Comparison of ENCODE assay signal across 19 mouse cellular contexts in the genomic region with DNA sequence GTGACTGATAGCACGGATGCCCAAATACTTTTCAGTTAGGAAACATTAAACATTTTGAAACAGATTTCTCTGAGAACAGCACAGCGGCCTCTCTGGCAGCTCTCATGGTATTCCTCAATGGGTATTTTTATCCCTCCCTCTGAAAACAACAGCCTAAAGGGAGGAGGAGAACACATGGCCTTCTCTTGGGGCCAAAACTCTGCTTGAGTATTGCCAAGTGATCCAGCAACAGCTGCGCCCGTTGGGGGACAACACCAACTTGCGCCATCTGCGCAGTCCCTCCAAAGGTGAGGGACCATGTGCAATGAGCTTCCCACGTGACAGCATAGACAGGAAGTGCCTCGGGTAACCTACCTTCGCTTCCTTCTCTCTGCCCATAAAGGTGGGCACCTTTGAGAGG. TPM values are rescaled to one million over a fixed set of nuclear protein-coding genes. Genes with fewer than 3 reads are reported as not detected.
DNase-seq lines count a peak whose midpoint lies in the region; ATAC-seq lines count a peak whose summit lies in the region.
"Had no signal": no experiment of that assay in that cellular context is flagged by ENCODE, and none has a peak within 500 bp of the region (broad histone marks: within the 10 kb centered on the region; RNA-seq: fewer than 3 reads in every experiment).

No protein-coding gene starts in this region.

- no peak overlapping the region for H3K4me3 ChIP-seq in heart, embryonic 11.5 days (ENCODE audit: low read depth, low read length)
- H3K4me3 ChIP-seq: embryonic facial prominence, embryonic 15.5 days; forebrain, embryonic 13.5 days; hindbrain, embryonic 10.5 days; kidney, embryonic 15.5 days; stomach, embryonic 15.5 days had no signal

- no peaks in the 10 kb centered on the region for H3K36me3 ChIP-seq in heart, embryonic 11.5 days (ENCODE audit: control insufficient read depth, insufficient read depth, low read length)
- H3K36me3 ChIP-seq: embryonic facial prominence, embryonic 15.5 days; hindbrain, embryonic 10.5 days; kidney, embryonic 15.5 days; stomach, embryonic 15.5 days had no signal

- no peaks in the 10 kb centered on the region for H3K4me1 ChIP-seq in heart, embryonic 11.5 days (ENCODE audit: control insufficient read depth, insufficient read depth, low read length)
- H3K4me1 ChIP-seq: hindbrain, embryonic 10.5 days had no signal

- no peak overlapping the region for H3K4me2 ChIP-seq in heart, embryonic 11.5 days
- H3K4me2 ChIP-seq: embryonic facial prominence, embryonic 15.5 days; forebrain, embryonic 13.5 days; kidney, embryonic 15.5 days; lung, embryonic 14.5 days; stomach, embryonic 15.5 days had no signal

- H3K27me3 ChIP-seq in heart, embryonic 11.5 days (ENCODE audit: control insufficient read depth, insufficient read depth, low read length), result no peaks in the 10 kb centered on the region
- H3K27me3 ChIP-seq: embryonic facial prominence, embryonic 15.5 days; forebrain, embryonic 13.5 days; kidney, embryonic 15.5 days; stomach, embryonic 15.5 days had no signal

- WGBS in heart, embryonic 11.5 days (ENCODE audit: insufficient replicate concordance), result 85% methylated on average over 9 of the region's 9 CpGs

- peak; percentile 47 to 59 for DNase-seq in left cerebral cortex, adult 18-20 months (ENCODE audit: low spot score in 2 of 2)
- DNase-seq in left cerebral cortex, adult 11 months (ENCODE audit: low spot score), result no peak
- DNase-seq in layer of hippocampus, adult 18-20 months (ENCODE audit: low spot score in 2 of 2), result peak; percentile 78 to 89
- peak; percentile 69 to 72 for DNase-seq in layer of hippocampus, postnatal 36 days
- DNase-seq in right cerebral cortex, postnatal 25 days, result peak; percentile 66
- DNase-seq in urinary bladder, postnatal 25 days (ENCODE audit: low spot score), result no peak
- DNase-seq: adrenal gland, adult 2 months; cerebellum, adult 2 months; gastrocnemius, postnatal 14 days; liver; lung, embryonic 14.5 days; spleen, adult 18-20 months; thymus, postnatal 25 days had no signal

- no peak overlapping the region for H3K9ac ChIP-seq in heart, embryonic 11.5 days (ENCODE audit: low read depth, low read length)
- H3K9ac ChIP-seq: embryonic facial prominence, embryonic 15.5 days; forebrain, embryonic 13.5 days; kidney, embryonic 15.5 days; lung, embryonic 14.5 days; stomach, embryonic 15.5 days had no signal

- ATAC-seq in heart, embryonic 11.5 days (replicated peaks; ENCODE audit: insufficient number of reproducible peaks, low FRiP score, low TSS enrichment), result no peak
- ATAC-seq: forebrain, embryonic 13.5 days had no signal

- H3K27ac ChIP-seq in heart, embryonic 11.5 days (ENCODE audit: low read depth, low read length), result no peak overlapping the region
- H3K27ac ChIP-seq: embryonic facial prominence, embryonic 15.5 days; forebrain, embryonic 13.5 days; hindbrain, embryonic 10.5 days; kidney, embryonic 15.5 days; stomach, embryonic 15.5 days had no signal

- H3K9me3 ChIP-seq in heart, embryonic 11.5 days (replicated peaks; ENCODE audit: control insufficient read depth, low read length), result no peaks in the 10 kb centered on the region
- H3K9me3 ChIP-seq: embryonic facial prominence, embryonic 15.5 days; forebrain, embryonic 13.5 days; hindbrain, embryonic 10.5 days; kidney, embryonic 15.5 days; stomach, embryonic 15.5 days had no signal

RNA-seq across cellular contexts. Expression of a gene that starts 22.1 kb away (rescaled TPM):
- total RNA-seq in left cerebral cortex, adult 18-20 months (2021), result 10 to 100 TPM; 84.9 to 85.1 TPM
- 10 to 100 TPM; 86.9 to 88.0 TPM for total RNA-seq in layer of hippocampus, adult 18-20 months (2021)
- 10 to 100 TPM; 82.6 to 87.2 TPM for total RNA-seq in layer of hippocampus, postnatal 36 days (2021)
- polyA plus RNA-seq in heart, embryonic 11.5 days (2014; fragmentation: Nextera tagmentation; extraction: Ambion mirVana), result 1.0 and 1.1 TPM in 2 replicates

Comparison
In these comparisons a context has a peak if more than half of its experiments do, and no peak if none do; other contexts are left out.
1. DNase-seq: peak in left cerebral cortex, adult 18-20 months (2 of 2), layer of hippocampus, adult 18-20 months (2 of 2), layer of hippocampus, postnatal 36 days (2 of 2) and right cerebral cortex, postnatal 25 days (single experiment); none in left cerebral cortex, adult 11 months (single experiment) and urinary bladder, postnatal 25 days (single experiment).